In genomic region chr4:99752426-99752825, GRCm38 (mm10) we compare ENCODE assay signal across 24 mouse cellular contexts. TPM values are rescaled to one million over a fixed set of nuclear protein-coding genes. Genes with fewer than 3 reads are reported as not detected.
DNase-seq lines count a peak whose midpoint lies in the region; ATAC-seq lines count a peak whose summit lies in the region.
"Had no signal": no experiment of that assay in that cellular context is flagged by ENCODE, and none has a peak within 500 bp of the region (broad histone marks: within the 10 kb centered on the region; RNA-seq: fewer than 3 reads in every experiment).

No protein-coding gene starts in this region.

- no peak overlapping the region for H3K27ac ChIP-seq in lung, embryonic 16.5 days (ENCODE audit: low read length)
- H3K27ac ChIP-seq: embryonic facial prominence, embryonic 10.5 days; embryonic facial prominence, embryonic 12.5 days; forebrain, embryonic 13.5 days had no signal

- H3K4me1 ChIP-seq in lung, embryonic 16.5 days (replicated peaks; ENCODE audit: control insufficient read depth, insufficient read depth, low read length): no peaks in the 10 kb centered on the region
- H3K4me1 ChIP-seq: embryonic facial prominence, embryonic 10.5 days; embryonic facial prominence, embryonic 12.5 days; forebrain, embryonic 13.5 days had no signal

- ATAC-seq in lung, embryonic 16.5 days (ENCODE audit: low read depth): peak; percentile 43; the same call in 1 of the 2 replicates
- ATAC-seq: activated CD4-positive, CD25-positive, alpha-beta regulatory T cell, adult 4 months; CD4-positive, CD25-positive, alpha-beta regulatory T cell, adult 4 months; forebrain, embryonic 13.5 days; Patski had no signal

- H3K4me2 ChIP-seq in lung, embryonic 16.5 days (ENCODE audit: low read depth, low read length): no peak overlapping the region
- H3K4me2 ChIP-seq: embryonic facial prominence, embryonic 12.5 days; forebrain, embryonic 13.5 days had no signal

- WGBS in lung, embryonic 16.5 days: 53% methylated on average over 5 of the region's 5 CpGs

- 0 out of 2 replicates have a peak, but pooled peaks cover 2% of the 10 kb centered on the region for H3K36me3 ChIP-seq in lung, embryonic 16.5 days (ENCODE audit: control insufficient read depth, insufficient read depth, low read length)
- H3K36me3 ChIP-seq: embryonic facial prominence, embryonic 12.5 days had no signal

- H3K9ac ChIP-seq in lung, embryonic 16.5 days (ENCODE audit: low read length): no peak overlapping the region
- H3K9ac ChIP-seq: embryonic facial prominence, embryonic 12.5 days; forebrain, embryonic 13.5 days had no signal

- peak; percentile 17 to 31 for DNase-seq in lung, adult 18-20 months
- DNase-seq in lung, postnatal 14 days: no peak
- no peak for DNase-seq in lung, postnatal 4 days
- DNase-seq in lung, postnatal 25 days (ENCODE audit: low spot score): peak; percentile 8
- no peak for DNase-seq in kidney, adult 11 months
- DNase-seq in kidney, postnatal 10 days: no peak
- DNase-seq: adrenal gland, adult 8-10 months; adrenal gland, postnatal 14 days; adrenal gland, postnatal 36 days; B cell, adult 2 months; cerebellum, adult 11-12 months; cerebellum, adult 2 months; cerebellum, adult 9-10 months; cerebellum, postnatal 10 days; cerebellum, postnatal 25 days had no signal

- no peak overlapping the region for H3K4me3 ChIP-seq in lung, embryonic 16.5 days (ENCODE audit: low read length)
- H3K4me3 ChIP-seq: embryonic facial prominence, embryonic 10.5 days; embryonic facial prominence, embryonic 12.5 days; forebrain, embryonic 13.5 days had no signal

- H3K27me3 ChIP-seq in lung, embryonic 16.5 days (ENCODE audit: control insufficient read depth, insufficient read depth, low read depth, low read length): no peaks in the 10 kb centered on the region
- H3K27me3 ChIP-seq: CH12.LX; embryonic facial prominence, embryonic 12.5 days; forebrain, embryonic 13.5 days; Patski had no signal

- H3K9me3 ChIP-seq in lung, embryonic 16.5 days (ENCODE audit: control insufficient read depth, low read length): no peaks in the 10 kb centered on the region
- H3K9me3 ChIP-seq: embryonic facial prominence, embryonic 10.5 days; embryonic facial prominence, embryonic 12.5 days; forebrain, embryonic 13.5 days; G1E had no signal

RNA-seq across cellular contexts. Expression of gene Alg6, which starts 37.0 kb away (rescaled TPM):
- polyA plus RNA-seq in lung, embryonic 16.5 days (2015; fragmentation: Nextera tagmentation; extraction: Ambion mirVana): 20.1 and 21.2 TPM in 2 replicates

Comparison
In these comparisons a context has a peak if more than half of its experiments do, and no peak if none do; other contexts are left out.
1. DNase-seq: peak in lung, adult 18-20 months (2 of 2) and lung, postnatal 25 days (single experiment); none in lung, postnatal 14 days (single experiment), lung, postnatal 4 days (0 of 2), kidney, adult 11 months (single experiment) and kidney, postnatal 10 days (single experiment).